Mouse (Mus musculus): ENCODE measurements at regions not wholly inside any gene's neighbourhood (a gene's known extent, or its start where the extent isn't known, plus 50 kb on each side); places are given as distances from the start of the nearest gene placed in this dataset.
A peak's percentile ranks its signal among the peaks of the same experiment; 100 is the strongest.

DNA sequence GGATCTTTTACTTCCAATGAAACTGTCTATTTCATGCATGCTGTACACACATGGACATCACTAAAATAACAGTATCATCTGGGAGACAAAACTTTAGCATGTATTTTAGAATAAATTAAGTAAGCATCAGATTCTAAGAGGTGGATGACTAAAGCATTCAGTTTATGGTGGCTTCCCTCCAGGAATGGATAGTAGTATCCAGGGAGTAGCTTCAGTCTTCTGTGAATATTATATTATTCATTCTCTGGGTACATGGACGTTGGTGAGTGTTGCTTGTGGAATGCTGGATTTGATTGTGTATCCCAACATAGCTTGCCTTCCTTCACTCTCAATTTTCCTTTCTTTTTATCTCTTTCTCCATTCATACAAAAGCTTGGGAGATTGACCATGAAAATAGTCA, 630.0 kb downstream of the Ppargc1a start:
- DNase-seq, result no peak

DNA sequence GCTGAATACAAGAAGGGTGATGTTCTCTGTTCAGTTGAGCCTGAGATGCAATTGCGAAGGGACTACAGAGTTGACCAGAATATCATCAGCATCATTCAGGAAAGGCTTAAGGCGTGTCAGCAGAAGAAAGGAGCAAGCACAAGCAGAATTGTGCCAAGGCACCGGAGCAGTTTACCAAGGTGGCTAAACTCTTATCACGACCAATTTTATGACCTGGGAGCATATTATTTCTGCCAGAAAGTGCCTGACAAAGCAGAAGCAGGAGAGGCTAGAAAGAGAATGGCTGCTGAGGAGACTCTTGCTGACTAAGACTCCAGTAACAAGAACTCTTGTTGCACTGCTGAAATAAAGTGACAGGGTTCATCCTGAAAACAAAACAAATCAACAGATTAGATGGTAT, 645.9 kb downstream of the Ppargc1a start:
- DNase-seq, result no peak

DNA sequence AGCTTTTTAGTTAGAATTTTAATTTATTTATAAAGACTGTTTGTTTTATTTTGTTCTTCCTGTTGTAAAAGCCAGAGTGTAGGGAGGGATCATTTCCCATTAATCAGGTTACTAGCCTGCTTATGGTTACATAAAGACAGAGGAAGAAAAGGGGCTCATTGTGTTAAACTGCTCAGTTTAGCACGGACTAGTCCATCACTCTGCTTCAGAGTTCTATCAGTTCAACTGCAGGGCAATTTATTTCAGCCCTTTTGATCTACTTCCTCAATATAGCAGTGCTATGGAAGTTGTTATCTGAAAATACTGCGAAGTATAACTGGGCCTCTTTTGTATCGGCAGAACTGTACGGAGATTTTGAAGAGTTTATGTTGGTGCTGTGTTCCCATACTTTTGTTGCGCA, 651.2 kb downstream of the Ppargc1a start:
- DNase-seq, result no peak

DNA sequence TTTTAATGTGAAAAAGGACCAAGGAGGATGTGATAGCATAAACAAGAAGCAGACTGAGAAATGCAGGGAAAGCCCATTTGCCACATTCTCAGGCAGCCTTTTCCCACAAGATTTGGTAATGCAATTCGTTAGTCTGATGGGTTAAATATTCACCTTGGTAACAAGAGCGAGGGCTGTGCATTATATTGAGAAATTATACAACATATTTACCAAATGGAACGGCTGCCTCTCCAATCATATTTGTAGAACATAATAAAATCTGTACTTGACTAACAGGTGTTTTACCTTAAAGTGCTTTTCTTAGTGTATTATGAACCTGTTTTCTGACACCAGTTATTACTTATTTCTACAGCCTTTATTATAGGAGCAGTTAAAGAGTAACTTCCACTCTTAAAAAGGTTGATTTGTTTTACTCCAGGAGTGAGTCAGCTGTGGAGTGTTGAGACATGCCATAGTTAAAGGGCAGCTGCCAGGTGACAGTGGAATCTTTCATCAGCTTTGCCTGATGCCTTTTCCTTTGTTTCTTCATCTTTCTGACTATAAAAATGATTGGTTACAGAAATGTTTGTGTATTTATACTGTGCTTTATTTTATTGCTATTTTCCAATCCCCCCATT, 652.2 kb downstream of the Ppargc1a start:
- no peak for DNase-seq

DNA sequence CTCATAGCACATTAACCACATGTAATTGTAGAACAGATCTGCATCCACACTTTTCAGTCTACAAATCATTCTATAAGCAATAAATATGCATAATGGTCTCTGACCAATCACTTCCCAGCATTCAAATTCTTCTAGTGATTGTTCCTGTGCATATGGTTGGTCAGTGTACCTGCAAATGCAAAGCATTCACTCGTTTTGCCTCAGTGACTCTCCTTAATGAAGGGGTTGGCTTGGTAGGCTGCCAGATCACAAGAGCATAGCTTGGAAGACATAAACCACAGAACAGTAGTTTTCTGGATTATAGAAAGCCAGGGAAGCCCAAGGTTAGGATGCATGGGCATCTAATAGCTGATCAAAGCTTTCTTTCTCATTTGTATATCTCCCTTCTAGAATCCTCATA, 662.7 kb downstream of the Ppargc1a start:
- DNase-seq, result peak in 1 of 2 experiments; percentile 8
